Mouse (Mus musculus) limb, embryonic 15.5 days (tissue): ENCODE results near the gene Prpf31. TPM values are rescaled to one million over a fixed set of nuclear protein-coding genes. Genes with fewer than 3 reads are reported as not detected.

ENCODE experiments used
- ATAC-seq: fragments of 200-750 bp; cut with Nextera tagmentation; 2 replicates; pipeline ENCODE4 v1.8.0; 2017; ENCODE audit warnings: low read depth, moderate TSS enrichment; ENCODE audit not compliant: insufficient number of reproducible peaks, low FRiP score, low TSS enrichment
- H3K27ac ChIP-seq: fragments of 300-500 bp; sonication (generic); 2 replicates; pipeline ENCODE4 v1.5.1; 2015; ENCODE audit warnings: moderate library complexity, mild to moderate bottlenecking, inconsistent platforms
- H3K27me3 ChIP-seq: fragments of 300-500 bp; sonication (generic); 2 replicates; pipeline ENCODE4 v1.6.1; 2015; ENCODE audit warnings: inconsistent platforms
- H3K36me3 ChIP-seq: fragments of 300-500 bp; sonication (generic); 2 replicates; pipeline ENCODE4 v1.6.1; 2015; ENCODE audit warnings: inconsistent platforms
- H3K4me1 ChIP-seq: fragments of 300-500 bp; sonication (generic); 2 replicates; pipeline ENCODE4 v1.6.1; 2015; ENCODE audit warnings: inconsistent platforms
- H3K4me2 ChIP-seq: fragments of 300-500 bp; sonication (generic); 2 replicates; pipeline ENCODE4 v1.6.1; 2015; ENCODE audit warnings: mild to moderate bottlenecking, inconsistent platforms
- H3K4me3 ChIP-seq: fragments of 300-500 bp; sonication (generic); 2 replicates; pipeline ENCODE4 v1.5.1; 2015; ENCODE audit warnings: mild to moderate bottlenecking, inconsistent platforms
- H3K9ac ChIP-seq: fragments of 300-500 bp; sonication (generic); 2 replicates; pipeline ENCODE4 v1.6.1; 2015; ENCODE audit warnings: inconsistent platforms
- H3K9me3 ChIP-seq: fragments of 300-500 bp; sonication (generic); 2 replicates; pipeline ENCODE4 v1.6.1; 2016; ENCODE audit warnings: inconsistent platforms
- WGBS: fragments of 180-500 bp; shearing (Covaris S2); methylation state at CpG from one replicate; pipeline ENCODE4 v1.1.7; 2015; 5-methylcytosine and 5-hydroxymethylcytosine counted together
- microRNA-seq: library from miRNA; unstranded; fragments of <30 nt; microRNA quantifications from one replicate; pipeline ENCODE4, GENCODE M21; 2016
- polyA plus RNA-seq: library from polyadenylated mRNA; unstranded; fragments of >200 nt; fragmentation: Nextera tagmentation; extraction: Ambion mirVana; gene quantifications from 2 replicates; pipeline ENCODE4 v1.2.1, GENCODE M21; 2015

Prpf31 gene
- polyA plus RNA-seq, 1 experiment from 2014 or later = 88.3 TPM

DNA sequence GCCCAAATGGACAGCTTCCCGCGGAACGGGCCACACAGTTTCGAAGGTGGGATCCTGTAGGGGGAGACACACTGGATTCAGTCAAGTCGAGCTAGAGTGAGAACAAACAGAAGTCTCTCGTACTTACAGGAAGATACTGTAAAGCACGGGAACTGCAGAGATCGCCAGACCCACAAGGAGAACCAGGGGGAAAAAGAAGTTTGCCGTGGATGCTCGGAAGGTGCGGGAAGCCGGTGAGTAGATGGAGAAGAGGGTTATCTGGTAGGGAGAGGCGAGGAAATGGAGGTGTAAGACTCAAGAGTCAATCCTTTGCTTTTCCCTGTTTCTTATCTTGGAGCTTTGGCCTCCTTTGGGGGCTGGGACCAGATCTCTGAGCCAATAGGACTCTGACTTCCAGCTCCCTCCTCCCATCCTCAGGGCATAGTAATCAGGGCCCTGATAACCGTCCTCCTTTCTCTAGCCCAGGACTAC is 37.2 kb downstream of the Prpf31 start:
- no peak for ATAC-seq
- Histone ChIP-seq H3K9me3 (no peaks in the 10 kb centered on the region), H3K27ac (no peak overlapping the region), H3K4me1 (peaks cover 28% of the 10 kb centered on the region), H3K27me3 (no peaks in the 10 kb centered on the region), H3K4me2 (0 out of 2 replicates have a peak overlapping the region, but pooled peaks have one; percentile 10), H3K9ac (no peak overlapping the region), H3K4me3 (no peak overlapping the region), H3K36me3 (peaks cover 13% of the 10 kb centered on the region)
- 21% methylated on average over 14 of the region's 14 CpGs for WGBS

DNA sequence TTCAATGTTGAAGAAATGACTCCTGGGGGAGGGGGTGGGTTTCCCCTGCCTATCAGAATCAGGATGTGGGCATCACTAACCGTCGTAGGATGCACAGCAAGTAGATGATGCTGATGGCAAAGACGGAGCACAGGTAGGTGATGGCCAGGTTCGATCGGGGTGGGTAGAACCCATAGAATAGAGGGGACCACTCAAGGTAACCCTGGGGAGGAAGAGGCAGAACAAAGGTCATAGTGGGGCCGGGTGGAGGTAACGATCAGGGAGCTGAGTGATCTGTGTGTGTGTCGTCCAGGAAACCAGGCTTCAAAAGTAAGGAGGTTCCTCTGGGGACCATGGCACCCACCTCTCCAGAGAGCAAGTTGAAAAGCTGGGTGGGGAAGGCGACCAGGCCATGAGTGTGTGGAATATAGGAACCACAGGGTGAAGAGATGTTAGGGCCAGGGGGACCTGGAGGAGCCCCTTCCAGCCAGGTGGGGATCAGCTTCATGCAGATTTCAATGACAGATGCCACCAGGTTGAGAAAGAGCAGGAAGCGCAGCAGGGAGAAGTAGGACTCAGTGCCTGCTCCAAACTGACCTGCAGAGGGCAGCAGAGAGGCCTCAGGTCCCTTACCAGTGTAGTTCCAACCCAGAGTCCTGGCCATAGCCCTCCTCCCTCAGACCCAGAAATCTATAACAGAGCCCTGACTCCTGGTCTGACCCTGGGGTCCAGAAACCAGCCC is 44.9 kb downstream of the Prpf31 start:
- Histone ChIP-seq H3K36me3 (peaks cover 9% of the 10 kb centered on the region), H3K4me3 (no peak overlapping the region), H3K9ac (no peak overlapping the region), H3K27me3 (no peaks in the 10 kb centered on the region), H3K9me3 (no peaks in the 10 kb centered on the region), H3K27ac (no peak overlapping the region), H3K4me1 (no peaks in the 10 kb centered on the region), H3K4me2 (no peak overlapping the region)
- 72% methylated on average over 10 of the region's 10 CpGs for WGBS
- peak; percentile 66; the same call in 1 of the 2 replicates for ATAC-seq

DNA sequence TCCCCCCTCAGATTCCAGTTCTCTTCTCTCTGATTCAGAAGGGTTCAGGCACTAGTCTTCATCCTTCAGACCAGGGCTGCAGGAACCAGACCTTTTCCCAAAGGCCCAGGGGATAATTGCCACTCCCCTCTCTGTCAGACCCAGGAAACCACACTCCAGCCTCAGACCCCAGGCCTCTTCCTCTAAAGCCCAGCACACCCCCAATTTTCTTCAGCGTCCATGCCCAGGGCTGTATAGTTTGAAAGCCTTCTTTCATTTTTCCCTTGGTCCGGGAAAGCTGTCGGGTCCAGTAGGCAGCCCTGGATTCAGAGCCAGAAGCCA is 45.4 kb downstream of the Prpf31 start:
- Histone ChIP-seq H3K9ac (no peak overlapping the region), H3K4me1 (no peaks in the 10 kb centered on the region), H3K4me3 (no peak overlapping the region), H3K27me3 (no peaks in the 10 kb centered on the region), H3K27ac (no peak overlapping the region), H3K4me2 (no peak overlapping the region), H3K36me3 (peaks cover 11% of the 10 kb centered on the region), H3K9me3 (no peaks in the 10 kb centered on the region)
- no peak for ATAC-seq
- 77% methylated on average over 3 of the region's 3 CpGs for WGBS

DNA sequence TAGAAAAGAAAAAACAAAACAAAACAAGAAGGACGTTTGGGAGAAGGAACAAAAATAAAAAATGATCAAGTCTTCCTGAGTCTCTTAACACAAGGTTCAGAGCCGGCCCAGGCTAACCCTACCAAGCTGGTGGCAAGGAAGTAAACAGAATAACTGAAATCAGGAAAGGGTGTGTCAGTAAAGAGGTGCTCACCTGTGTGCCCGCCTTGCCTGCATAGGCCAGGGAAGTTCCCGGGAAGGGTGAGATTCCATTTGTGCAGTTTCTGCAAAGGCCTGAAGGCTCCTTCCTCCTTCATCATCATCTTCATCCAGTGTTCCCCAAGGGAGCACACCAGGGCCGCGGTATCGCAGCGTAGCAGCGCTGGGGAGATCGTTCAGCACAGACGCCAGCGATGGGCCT is 46.6 kb downstream of the Prpf31 start:
- no peaks in the 10 kb centered on the region for H3K9me3 ChIP-seq
- H3K4me1 ChIP-seq = no peaks in the 10 kb centered on the region
- no peaks in the 10 kb centered on the region for H3K27me3 ChIP-seq
- ATAC-seq = no peak
- WGBS = 86% methylated on average over 12 of the region's 12 CpGs
- peaks cover 17% of the 10 kb centered on the region for H3K36me3 ChIP-seq
- H3K4me2 ChIP-seq = no peak overlapping the region
- H3K27ac ChIP-seq = no peak overlapping the region
- no peak overlapping the region for H3K9ac ChIP-seq
- H3K4me3 ChIP-seq = no peak overlapping the region

DNA sequence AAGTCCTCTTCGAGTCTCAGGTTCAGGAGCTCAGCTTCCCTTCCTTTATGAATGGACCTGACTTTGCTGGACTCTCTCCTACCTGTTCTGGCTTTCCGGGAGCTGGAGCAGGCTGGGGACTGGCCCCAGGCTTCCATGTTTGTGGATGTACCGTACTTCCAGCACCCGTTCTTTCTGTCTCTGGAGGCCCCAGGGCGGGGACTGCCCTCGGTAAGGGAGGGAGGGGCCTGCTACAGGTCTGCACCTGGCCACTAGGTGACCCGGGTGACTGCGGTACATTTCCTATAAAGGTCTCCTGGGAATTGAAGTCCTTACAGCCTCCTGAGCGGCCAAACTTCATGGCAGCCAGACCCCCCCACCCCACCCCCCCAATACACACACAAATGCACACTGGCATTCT is 47.6 kb downstream of the Prpf31 start, which contains the start of gene Tmc4:
Gene Tmc4, minus strand, starts transcription at position 212 of the 400 bp plus-strand sequence.
- H3K27ac ChIP-seq = no peak within 1 kb of the TSS
- no peak for ATAC-seq
- no peaks in the 10 kb centered on the region for H3K9me3 ChIP-seq
- H3K4me3 ChIP-seq = no peak within 1 kb of the TSS
- H3K36me3 ChIP-seq = peaks cover 21% of the 10 kb centered on the region
- no peak within 1 kb of the TSS for H3K9ac ChIP-seq
- 44% methylated on average over 9 of the region's 9 CpGs for WGBS
- no peaks in the 10 kb centered on the region for H3K4me1 ChIP-seq
- H3K4me2 ChIP-seq = no peak within 1 kb of the TSS
- H3K27me3 ChIP-seq = no peaks in the 10 kb centered on the region

DNA sequence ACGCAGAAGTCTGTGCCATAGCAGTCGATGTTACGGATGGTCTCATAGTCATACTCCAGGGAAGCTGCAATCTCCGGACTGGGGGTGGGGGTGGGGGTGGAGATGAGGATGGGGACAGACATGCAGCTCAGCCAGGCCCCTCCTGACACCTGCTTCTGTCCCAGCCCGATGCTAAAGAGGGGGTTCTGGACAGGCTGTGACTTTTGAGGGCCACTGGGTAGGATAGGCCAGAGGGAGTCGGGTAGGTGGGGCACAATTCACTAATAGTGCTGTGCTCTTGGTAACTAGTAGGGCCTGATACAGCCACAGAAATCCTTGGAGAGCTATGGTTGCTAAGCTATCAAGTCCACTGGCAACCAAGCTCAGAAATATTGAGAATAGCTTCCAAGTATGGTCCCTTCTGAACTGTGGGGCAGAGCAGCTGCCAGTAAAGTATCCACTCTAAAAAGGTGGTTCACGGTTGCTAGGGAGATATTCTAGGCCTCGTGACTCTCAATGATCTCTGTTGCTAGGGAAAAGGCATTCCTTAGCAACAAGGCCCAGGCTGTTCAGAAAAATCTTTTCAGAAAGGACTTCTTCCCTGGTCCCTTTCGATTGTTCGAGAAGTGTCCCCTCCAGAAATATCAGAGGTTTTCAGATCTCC is 54.2 kb downstream of the Prpf31 start:
- no peaks in the 10 kb centered on the region for H3K4me1 ChIP-seq
- no peak overlapping the region for H3K9ac ChIP-seq
- H3K36me3 ChIP-seq = peaks cover 62% of the 10 kb centered on the region
- no peaks in the 10 kb centered on the region for H3K9me3 ChIP-seq
- 87% methylated on average over 10 of the region's 10 CpGs for WGBS
- H3K27ac ChIP-seq = no peak overlapping the region
- H3K4me3 ChIP-seq = no peak overlapping the region
- ATAC-seq = no peak
- no peaks in the 10 kb centered on the region for H3K27me3 ChIP-seq
- no peak overlapping the region for H3K4me2 ChIP-seq

DNA sequence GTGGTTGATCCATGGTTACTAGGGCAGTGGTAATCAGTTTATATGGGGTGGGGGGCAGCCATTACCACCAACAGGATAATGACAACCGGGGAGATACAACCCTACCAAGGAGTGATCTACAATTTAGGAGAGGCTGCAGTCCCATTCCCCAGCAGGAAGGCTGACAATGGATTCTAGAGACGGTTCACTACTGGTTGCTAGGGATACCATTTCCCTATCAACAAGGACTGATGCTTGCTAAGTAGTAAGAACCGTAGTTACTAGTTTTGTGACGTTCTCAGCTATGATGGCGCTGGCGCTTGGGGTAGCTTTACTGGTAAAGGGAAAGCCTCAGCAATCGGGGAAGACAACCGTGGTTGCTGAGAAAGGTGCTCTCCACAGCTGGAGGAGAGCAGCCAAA is 54.9 kb downstream of the Prpf31 start:
- 93% methylated on average over 8 of the region's 8 CpGs for WGBS
- ATAC-seq = no peak
- Histone ChIP-seq H3K36me3 (peaks cover 64% of the 10 kb centered on the region), H3K4me2 (no peak overlapping the region), H3K4me3 (no peak overlapping the region), H3K9me3 (no peaks in the 10 kb centered on the region), H3K9ac (no peak overlapping the region), H3K4me1 (no peaks in the 10 kb centered on the region), H3K27me3 (no peaks in the 10 kb centered on the region), H3K27ac (no peak overlapping the region)

DNA sequence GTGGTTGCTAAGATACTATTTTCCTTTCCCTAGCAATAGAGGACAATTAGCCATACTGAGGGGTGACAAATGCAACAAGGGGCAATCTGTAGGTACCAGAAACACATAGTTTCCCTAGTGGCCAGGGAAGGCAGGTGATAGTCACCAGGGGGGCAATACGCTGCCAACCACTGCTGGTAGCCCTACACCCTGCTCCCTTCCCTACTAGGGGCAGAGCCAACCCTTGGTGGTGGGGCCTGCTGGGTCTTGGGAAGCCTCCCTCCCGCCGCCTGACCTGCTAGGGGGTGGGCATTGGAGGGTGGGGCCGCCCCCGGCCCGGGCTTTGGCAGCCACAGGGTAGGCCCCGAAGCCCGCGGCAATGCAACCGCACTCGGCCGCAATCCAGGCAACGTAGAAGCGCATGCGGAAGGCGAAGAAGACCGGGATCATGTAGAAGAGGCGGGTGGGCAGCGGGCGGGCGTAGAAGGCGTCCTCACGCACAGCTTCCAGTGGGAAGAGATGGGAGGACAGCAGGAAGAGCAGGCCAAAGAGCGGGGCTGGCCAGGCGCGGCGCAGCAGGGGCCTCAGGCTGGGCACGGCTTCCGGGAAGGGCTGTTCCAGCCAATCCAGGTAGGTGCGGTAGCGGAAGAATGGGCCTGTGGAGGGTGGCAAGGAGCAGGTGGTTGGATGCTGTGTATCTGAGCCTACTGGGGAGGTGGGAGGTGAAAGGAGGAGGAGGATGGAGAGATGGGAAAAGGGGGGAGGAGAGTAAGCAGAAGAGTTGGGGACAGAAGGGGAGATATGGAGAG is 55.8 kb downstream of the Prpf31 start:
- Histone ChIP-seq H3K36me3 (peaks cover 60% of the 10 kb centered on the region), H3K27ac (no peak overlapping the region), H3K4me1 (no peaks in the 10 kb centered on the region), H3K4me2 (no peak overlapping the region), H3K9ac (no peak overlapping the region), H3K9me3 (no peaks in the 10 kb centered on the region), H3K4me3 (no peak overlapping the region), H3K27me3 (no peaks in the 10 kb centered on the region)
- 86% methylated on average over 31 of the region's 31 CpGs for WGBS
- no peak for ATAC-seq

DNA sequence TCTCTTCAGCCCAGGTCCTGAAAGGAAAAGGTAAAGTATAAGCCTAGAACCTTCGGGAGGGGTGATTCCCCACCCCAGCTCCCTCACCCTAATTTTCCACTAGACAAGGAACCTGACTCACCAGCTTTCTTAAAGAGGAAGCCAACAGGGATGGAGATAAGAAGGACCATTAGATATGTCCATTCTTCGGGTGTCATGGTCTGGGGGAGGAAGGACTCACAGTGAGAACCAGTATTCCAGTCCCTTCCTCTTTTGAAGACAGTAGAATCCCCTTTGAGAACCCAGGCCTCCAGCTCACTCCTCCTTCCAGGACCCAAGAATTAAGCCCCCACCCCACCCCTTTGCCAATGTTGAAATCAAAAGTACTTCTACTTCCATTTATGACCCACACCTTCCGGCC is 62.1 kb downstream of the Prpf31 start:
- Histone ChIP-seq H3K4me2 (peak overlapping the region; percentile 84), H3K9me3 (no peaks in the 10 kb centered on the region), H3K36me3 (peaks cover 31% of the 10 kb centered on the region), H3K27ac (peak overlapping the region; percentile 99; the same call in 1 of the 2 replicates), H3K4me3 (peak overlapping the region; percentile 68), H3K4me1 (peaks cover 21% of the 10 kb centered on the region), H3K9ac (peak overlapping the region; percentile 80), H3K27me3 (no peaks in the 10 kb centered on the region)
- ATAC-seq = no peak
- WGBS = 22% methylated on average over 3 of the region's 3 CpGs

Small RNAs within 50 kb of the gene (microRNA-seq; reads per million reads assigned to microRNA genes)
- gene Gm25100 (not detected), gene Mir3572 (3.7 reads per million, percentile 11 among the genes with 10 or more reads in this experiment)

Other genes starting within 250 kb of the Prpf31 start
- 2.4 and 2.6 TPM in 2 replicates for gene Cacng8, start 239.3 kb upstream of the Prpf31 start, polyA plus RNA-seq
- gene Cacng6, start 205.8 kb upstream of the Prpf31 start, polyA plus RNA-seq = 6.7 and 15.4 TPM in 2 replicates
- 0.77 and 0.95 TPM in 2 replicates for gene Tarm1, start 127.4 kb upstream of the Prpf31 start, polyA plus RNA-seq
- 0.29 and 0.87 TPM in 2 replicates for gene Oscar, start 13.8 kb upstream of the Prpf31 start, polyA plus RNA-seq
- gene Ndufa3, start 12.6 kb upstream of the Prpf31 start, polyA plus RNA-seq = 425 and 461 TPM in 2 replicates
- gene Tfpt, start 56 bp upstream of the Prpf31 start, polyA plus RNA-seq = 23.2 and 24.6 TPM in 2 replicates
- gene Cnot3, start 15.3 kb downstream of the Prpf31 start, polyA plus RNA-seq = 48.3 and 53.3 TPM in 2 replicates
- 20.3 and 21.8 TPM in 2 replicates for gene Leng1, start 35.9 kb downstream of the Prpf31 start, polyA plus RNA-seq
- gene Tmc4, start 47.6 kb downstream of the Prpf31 start, polyA plus RNA-seq = 5.0 and 7.0 TPM in 2 replicates
- 251 and 270 TPM in 2 replicates for gene Tsen34, start 62.9 kb downstream of the Prpf31 start, polyA plus RNA-seq
- gene Mboat7, start 63.5 kb downstream of the Prpf31 start, polyA plus RNA-seq = 59.7 and 63.6 TPM in 2 replicates
- 1,336 and 1,506 TPM in 2 replicates for gene Rps9, start 74.0 kb downstream of the Prpf31 start, polyA plus RNA-seq
- 0.96 and 2.4 TPM in 2 replicates for gene Pirb, start 90.4 kb downstream of the Prpf31 start, polyA plus RNA-seq
- gene Gm15448, start 195.7 kb downstream of the Prpf31 start, polyA plus RNA-seq = not detected in 2 replicates
- gene Pira2, start 215.1 kb downstream of the Prpf31 start, polyA plus RNA-seq = 0.47 and 0.77 TPM in 2 replicates